Mouse (Mus musculus) liver, embryonic 14.5 days (tissue): ENCODE measurements around the gene Ntmt1. TPM values are rescaled to one million over a fixed set of nuclear protein-coding genes. Genes with fewer than 3 reads are reported as not detected.

Experiments used
- ATAC-seq: fragments of 200-750 bp; cut with Nextera tagmentation; 2 replicates; pipeline ENCODE4 v1.8.0; 2017; ENCODE audit warnings: moderate number of reproducible peaks, mild to moderate bottlenecking, moderate library complexity; ENCODE audit not compliant: insufficient read depth
- DNase-seq, 3 experiments: peaks; one replicate each; pipeline ENCODE4 v3.0.0-alpha.2; 2012 to 2013; ENCODE audit warnings: low read depth in 3 of 3, low spot score in 3 of 3
- H3K27ac ChIP-seq: fragments of 300-500 bp; sonication (generic); 2 replicates; pipeline ENCODE4 v1.5.1; 2014; ENCODE audit warnings: moderate library complexity, mild to moderate bottlenecking, control low read depth, inconsistent platforms
- H3K27me3 ChIP-seq: fragments of 300-500 bp; sonication (generic); 2 replicates; pipeline ENCODE4 v1.6.1; 2014; ENCODE audit warnings: mild to moderate bottlenecking, low read length, moderate library complexity; ENCODE audit not compliant: control insufficient read depth, insufficient read depth
- H3K36me3 ChIP-seq: fragments of 300-500 bp; sonication (generic); replicated peaks from 2 replicates; pipeline ENCODE4 v1.6.1; 2014; ENCODE audit warnings: low read depth; ENCODE audit not compliant: control insufficient read depth, insufficient read depth
- H3K4me1 ChIP-seq, 2 experiments: fragments of 200-500 bp in 1 of 2; fragments of 300-500 bp in 1 of 2; sonication (generic) in 1 of 2; replicated peaks; 2 replicates each; pipeline ENCODE4 v1.6.1; 2012 to 2014; ENCODE audit warnings: antibody characterized with exemption in 1 of 2, inconsistent platforms in 1 of 2, low read length in 1 of 2; ENCODE audit not compliant: control insufficient read depth in 2 of 2, insufficient read depth in 2 of 2
- H3K4me2 ChIP-seq: fragments of 300-500 bp; sonication (generic); 2 replicates; pipeline ENCODE4 v1.6.1; 2014; ENCODE audit warnings: low read depth, mild to moderate bottlenecking, control low read depth, moderate library complexity
- H3K4me3 ChIP-seq, 2 experiments: fragments of 200-500 bp in 1 of 2; fragments of 300-500 bp in 1 of 2; sonication (generic) in 1 of 2; 2 replicates each; pipeline ENCODE4 v1.5.1; 2012 to 2014; ENCODE audit warnings: low read depth in 2 of 2, low read length in 2 of 2, mild to moderate bottlenecking in 2 of 2, control low read depth in 1 of 2, inconsistent platforms in 1 of 2, moderate library complexity in 1 of 2; ENCODE audit not compliant: insufficient read depth in 1 of 2
- H3K9ac ChIP-seq: fragments of 300-500 bp; sonication (generic); replicated peaks from 2 replicates; pipeline ENCODE4 v1.6.1; 2014; ENCODE audit warnings: mild to moderate bottlenecking, control low read depth, moderate library complexity
- H3K9me3 ChIP-seq: fragments of 300-500 bp; sonication (generic); 2 replicates; pipeline ENCODE4 v1.6.1; 2016; ENCODE audit warnings: low read length, mixed read lengths; ENCODE audit not compliant: control insufficient read depth
- CTCF ChIP-seq: IDR thresholded peaks from 2 replicates; pipeline ENCODE4 v1.5.1; 2016; ENCODE audit warnings: antibody characterized with exemption, low read depth, control low read depth
- EP300 ChIP-seq: IDR thresholded peaks from 2 replicates; pipeline ENCODE4 v1.6.1; 2016; ENCODE audit warnings: antibody characterized with exemption, low read depth
- WGBS: fragments of 180-500 bp; shearing (Covaris S2); extraction: QIAGEN DNeasy Blood & Tissue Kit; methylation state at CpG from one replicate; pipeline ENCODE4 v1.1.7; 2014; ENCODE audit not compliant: insufficient replicate concordance; 5-methylcytosine and 5-hydroxymethylcytosine counted together
- polyA plus RNA-seq, 2 experiments: library from polyadenylated mRNA; depleted of rRNA in 1 of 2; stranded (reverse) in 1 of 2; unstranded in 1 of 2; fragments of >200 nt; fragmentation: Nextera tagmentation in 1 of 2; extraction: Ambion mirVana in 1 of 2; gene quantifications; 2 replicates each; pipeline versions ENCODE4 v1.2.1 to v1.2.3; 2012 to 2014

Ntmt1 gene
- polyA plus RNA-seq, 2 experiments: 14.5 to 23.3 TPM

DNA sequence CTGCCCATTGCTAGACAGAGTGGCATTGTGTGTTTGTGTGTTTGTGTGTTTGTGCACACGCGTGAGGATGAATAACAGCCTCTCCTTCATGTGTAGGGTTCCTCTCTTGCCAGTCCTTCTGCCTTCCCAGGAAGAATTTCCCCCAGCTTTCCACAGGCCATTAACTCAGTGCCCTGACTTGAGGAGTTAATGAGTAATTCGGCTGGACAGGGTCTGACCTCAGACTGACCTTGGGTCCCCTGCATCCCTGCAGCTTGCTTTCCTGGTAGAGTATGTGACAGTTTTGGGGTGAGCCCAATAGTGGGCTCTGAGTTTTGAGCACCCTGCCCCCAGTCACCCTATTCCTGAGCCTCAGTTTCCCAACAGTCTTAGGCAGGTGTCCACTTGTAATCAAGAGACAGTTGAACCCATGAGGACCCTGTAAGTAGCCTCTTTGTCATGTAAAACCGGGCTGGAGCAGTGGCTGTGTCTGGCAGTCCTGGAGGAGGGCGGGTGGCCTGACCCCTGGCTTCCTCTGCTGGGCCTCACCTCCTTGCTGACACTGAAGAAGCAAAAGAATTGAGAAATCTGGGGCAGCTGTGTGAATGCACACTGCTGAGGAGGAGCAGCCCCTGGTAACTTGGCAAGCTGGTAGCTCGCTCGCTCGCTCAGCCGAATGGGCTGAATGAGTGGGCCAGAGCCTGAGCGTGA is 47.6 kb upstream of the Ntmt1 start:
- Histone ChIP-seq H3K27ac (no peak overlapping the region), H3K4me2 (no peak overlapping the region), H3K4me3 (no peak overlapping the region), H3K36me3 (no peaks in the 10 kb centered on the region), H3K27me3 (no peaks in the 10 kb centered on the region), H3K9me3 (no peaks in the 10 kb centered on the region), H3K9ac (no peak overlapping the region), H3K4me1 (peaks cover 0 to 22% of the 10 kb centered on the region in 2 experiments; a peak in 2 of 4 replicates)
- 65% methylated on average over 10 of the region's 10 CpGs for WGBS
- DNase-seq: no peak
- no peak for TF ChIP-seq CTCF
- TF ChIP-seq EP300: no peak
- ATAC-seq: no peak

DNA sequence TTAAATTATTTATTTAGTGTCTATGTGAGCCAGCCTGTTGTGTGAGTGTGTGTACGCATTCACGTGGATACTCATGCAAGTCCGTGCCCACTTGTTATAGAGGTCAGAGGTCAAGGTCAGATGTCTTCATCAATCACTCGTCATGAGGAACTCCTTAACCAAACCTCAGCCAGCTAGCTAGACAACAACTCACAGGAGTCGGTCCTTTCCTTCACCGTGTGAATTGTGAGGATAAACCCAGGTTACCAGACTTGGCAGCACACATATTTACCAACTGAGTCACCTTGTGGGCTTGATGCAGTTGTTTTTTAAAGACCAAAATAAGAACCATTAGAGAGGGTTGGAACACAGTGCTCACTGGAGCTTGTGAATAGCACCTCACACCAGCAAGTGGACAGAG is 46.9 kb upstream of the Ntmt1 start:
- no peak for DNase-seq
- Histone ChIP-seq H3K4me3 (no peak overlapping the region), H3K9ac (no peak overlapping the region), H3K27me3 (no peaks in the 10 kb centered on the region), H3K4me1 (peaks cover 0 to 22% of the 10 kb centered on the region in 2 experiments; a peak in 2 of 4 replicates), H3K9me3 (no peaks in the 10 kb centered on the region), H3K4me2 (no peak overlapping the region), H3K27ac (no peak overlapping the region), H3K36me3 (no peaks in the 10 kb centered on the region)
- 62% methylated on average over 6 of the region's 6 CpGs for WGBS
- TF ChIP-seq CTCF: no peak
- no peak for TF ChIP-seq EP300
- no peak for ATAC-seq

DNA sequence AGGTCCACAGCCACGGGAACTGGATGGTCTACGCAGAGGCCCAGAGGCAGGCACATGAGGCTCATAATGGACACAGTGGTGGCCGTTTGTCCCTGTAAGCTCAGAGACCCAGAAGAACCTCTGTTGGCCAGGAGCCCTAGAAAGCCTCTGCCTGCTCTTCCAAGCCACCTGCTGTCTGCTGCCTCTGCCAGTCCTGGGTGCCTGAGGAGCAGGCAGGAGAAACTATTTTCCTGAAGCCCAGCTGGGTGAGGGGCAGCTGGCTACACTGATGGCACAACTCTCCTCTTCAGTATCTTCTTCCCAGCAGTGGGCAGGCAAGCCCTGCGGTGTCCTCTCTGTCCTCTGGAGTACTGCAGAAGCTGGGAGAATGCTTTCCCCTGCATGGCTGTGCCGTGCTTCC is 41.2 kb upstream of the Ntmt1 start:
- ATAC-seq: no peak
- WGBS: 67% methylated on average over 5 of the region's 5 CpGs
- H3K4me2 ChIP-seq: no peak overlapping the region

DNA sequence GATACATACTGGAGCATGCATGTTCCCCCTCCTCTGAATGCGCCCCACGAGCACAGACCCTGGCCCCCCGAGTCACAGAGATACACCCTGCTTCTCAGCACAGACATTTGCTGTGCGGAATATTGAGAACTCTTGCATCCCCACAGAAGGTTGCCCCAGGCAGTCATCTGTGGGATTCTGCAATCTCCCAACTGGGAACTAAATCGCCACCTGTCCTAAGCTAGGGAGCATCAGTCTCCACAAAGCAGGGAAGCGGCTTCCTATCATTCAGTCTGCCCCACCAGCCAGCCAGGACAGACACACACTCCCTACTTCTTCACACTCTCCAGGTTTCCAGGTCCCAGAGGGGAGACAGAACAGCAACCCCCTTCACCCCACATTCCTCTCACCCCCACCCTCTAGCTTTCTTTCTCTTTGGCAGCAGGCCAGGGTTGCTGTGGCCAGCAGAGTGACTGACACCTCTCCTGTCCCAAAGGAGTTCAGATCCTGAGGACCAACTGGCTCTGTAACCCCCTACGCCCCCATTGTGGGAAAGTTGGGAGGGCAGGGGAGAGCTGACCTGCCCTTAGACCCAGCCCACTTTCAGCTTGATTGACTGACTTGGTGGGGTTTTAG is 39.9 kb upstream of the Ntmt1 start:
- Histone ChIP-seq H3K4me2 (no peak overlapping the region), H3K9ac (no peak overlapping the region), H3K4me3 (no peak overlapping the region), H3K27me3 (no peaks in the 10 kb centered on the region), H3K27ac (no peak overlapping the region), H3K4me1 (peaks cover 29 to 38% of the 10 kb centered on the region in 2 experiments), H3K9me3 (no peaks in the 10 kb centered on the region), H3K36me3 (no peaks in the 10 kb centered on the region)
- ATAC-seq (no peak), DNase-seq (no peak)
- WGBS: 67% methylated on average over 7 of the region's 7 CpGs
- TF ChIP-seq CTCF: no peak

More for the DNA sequence above, 41.2 kb upstream of the Ntmt1 start:
- H3K9ac ChIP-seq: no peak overlapping the region
- peaks cover 25 to 27% of the 10 kb centered on the region in 2 experiments for H3K4me1 ChIP-seq
- H3K9me3 ChIP-seq: no peaks in the 10 kb centered on the region
- no peak overlapping the region for H3K27ac ChIP-seq
- no peaks in the 10 kb centered on the region for H3K36me3 ChIP-seq
- DNase-seq: no peak
- TF ChIP-seq EP300: no peak
- TF ChIP-seq CTCF: no peak
- no peaks in the 10 kb centered on the region for H3K27me3 ChIP-seq
- H3K4me3 ChIP-seq: no peak overlapping the region

DNA sequence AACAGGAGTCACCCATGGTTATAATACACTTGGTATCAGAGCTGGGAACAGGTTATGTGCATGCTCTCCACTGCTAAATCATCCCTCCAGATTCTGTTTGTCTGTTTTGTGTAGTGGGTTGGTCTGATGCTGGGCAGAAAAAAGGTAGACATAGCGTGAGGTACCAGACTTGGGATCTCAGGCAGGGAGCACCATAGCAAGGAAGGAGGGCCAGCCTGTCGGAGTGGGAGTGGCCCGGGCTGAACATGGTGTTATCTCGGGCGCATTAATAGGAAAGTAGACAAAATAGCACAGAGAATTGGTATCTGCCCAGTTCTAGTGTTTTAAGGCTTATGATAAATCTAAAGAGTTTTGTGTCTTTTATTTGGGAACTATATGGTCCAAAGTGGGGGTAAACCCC is 39.1 kb upstream of the Ntmt1 start:
- Histone ChIP-seq H3K9me3 (no peaks in the 10 kb centered on the region), H3K4me3 (no peak overlapping the region), H3K4me2 (no peak overlapping the region), H3K36me3 (no peaks in the 10 kb centered on the region), H3K4me1 (peaks cover 37 to 45% of the 10 kb centered on the region in 2 experiments), H3K27me3 (no peaks in the 10 kb centered on the region), H3K27ac (no peak overlapping the region), H3K9ac (no peak overlapping the region)
- no peak for ATAC-seq
- WGBS: 33% methylated on average over 5 of the region's 5 CpGs
- TF ChIP-seq CTCF: no peak
- TF ChIP-seq EP300: no peak
- no peak for DNase-seq
